Mouse (Mus musculus) testis, adult 2 months (tissue): ENCODE data around the gene Clec2l. TPM values are rescaled to one million over a fixed set of nuclear protein-coding genes. Genes with fewer than 3 reads are reported as not detected.

Experiments used
- H3K27ac ChIP-seq: fragments of 200-500 bp; 2 replicates; pipeline ENCODE4 v1.5.1; 2012; ENCODE audit warnings: low read depth, low read length; ENCODE audit not compliant: control insufficient read depth, insufficient read depth
- H3K27me3 ChIP-seq: fragments of 200-500 bp; 2 replicates; pipeline ENCODE4 v1.6.1; 2012; ENCODE audit warnings: mild to moderate bottlenecking, low read length, moderate library complexity; ENCODE audit not compliant: control insufficient read depth, insufficient read depth
- H3K36me3 ChIP-seq: fragments of 200-500 bp; 2 replicates; pipeline ENCODE4 v1.6.1; 2012; ENCODE audit warnings: mild to moderate bottlenecking, low read length; ENCODE audit not compliant: control insufficient read depth, insufficient read depth
- H3K4me1 ChIP-seq: fragments of 200-500 bp; 2 replicates; pipeline ENCODE4 v1.6.1; 2012; ENCODE audit warnings: low read length; ENCODE audit not compliant: control insufficient read depth, insufficient read depth
- H3K4me3 ChIP-seq: fragments of 200-500 bp; 2 replicates; pipeline ENCODE4 v1.5.1; 2012; ENCODE audit warnings: low read depth, mild to moderate bottlenecking, low read length, moderate library complexity, mixed read lengths; ENCODE audit not compliant: control insufficient read depth
- CTCF ChIP-seq: fragments of 200-500 bp; IDR thresholded peaks from 2 replicates; pipeline ENCODE4 v1.5.1; 2012; ENCODE audit warnings: low read depth, mild to moderate bottlenecking, inconsistent platforms, low read length, moderate library complexity; ENCODE audit not compliant: control insufficient read depth, insufficient read depth, insufficient replicate concordance
- POLR2A ChIP-seq: fragments of 200-500 bp; IDR thresholded peaks from 2 replicates; pipeline ENCODE4 v1.6.1; 2012; ENCODE audit warnings: low read depth, mild to moderate bottlenecking, inconsistent platforms, low read length, moderate library complexity; ENCODE audit not compliant: control insufficient read depth
- polyA plus RNA-seq: library from polyadenylated mRNA; depleted of rRNA; stranded (reverse); fragments of >200 nt; gene quantifications from 2 replicates; pipeline ENCODE4 v1.2.3, GENCODE M21; 2012; rRNA removed

Gene Clec2l
- 0.41 and 0.61 TPM in 2 replicates for polyA plus RNA-seq

DNA sequence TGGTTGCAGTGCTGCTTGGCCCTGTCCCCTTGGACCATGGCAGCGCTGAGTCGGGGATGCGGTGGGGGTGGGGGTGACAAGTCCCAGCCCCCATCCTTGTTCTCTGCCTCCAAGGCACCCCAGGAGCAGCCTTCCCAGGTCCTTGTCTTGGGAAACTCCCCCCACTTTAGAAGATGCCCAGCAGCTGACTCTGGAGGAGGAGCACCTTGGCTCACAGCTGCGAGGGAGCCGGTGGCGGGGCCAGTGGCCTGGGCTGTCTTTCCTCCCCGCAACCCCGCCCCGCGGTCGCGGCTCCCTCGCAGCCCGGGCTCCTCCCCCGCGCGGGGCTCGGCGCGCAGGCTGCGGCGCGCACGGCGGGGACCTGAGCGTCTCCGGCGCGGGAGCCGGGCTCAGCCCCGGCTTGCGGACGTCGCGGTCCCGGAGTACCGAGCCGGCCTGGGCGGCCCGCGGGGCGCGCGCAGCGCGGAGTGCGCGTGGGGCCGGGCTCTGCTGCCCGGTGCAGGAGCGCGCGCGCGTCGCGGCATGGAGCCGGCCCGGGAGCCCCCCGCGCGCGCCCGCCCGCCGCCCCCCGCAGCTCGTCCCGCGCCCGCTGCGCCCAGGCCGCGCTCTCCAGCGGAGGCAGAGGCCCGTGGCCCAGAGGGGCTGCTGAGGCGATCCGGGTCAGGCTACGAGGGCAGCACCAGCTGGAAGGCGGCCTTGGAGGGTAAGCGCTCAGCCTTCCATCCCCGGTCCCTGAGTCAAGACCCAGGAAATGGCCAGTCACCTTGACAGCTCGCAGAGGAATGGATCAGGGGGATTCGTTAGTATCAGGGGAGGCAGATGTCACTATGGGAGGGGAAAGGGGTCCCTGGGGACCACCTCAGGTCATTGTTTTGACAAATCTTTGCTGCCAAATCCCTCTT is at the start of gene Clec2l:
Clec2l (plus strand) TSS at position 356 of the 902 bp plus-strand sequence.
- TF ChIP-seq POLR2A (no peak), CTCF (no peak)
- Histone ChIP-seq H3K4me3 (peak within 1 kb of the TSS; percentile 73), H3K36me3 (no peaks in the 10 kb centered on the region), H3K27me3 (no peaks in the 10 kb centered on the region), H3K4me1 (peaks cover 7% of the 10 kb centered on the region), H3K27ac (no peak within 1 kb of the TSS)

- Histone ChIP-seq H3K27ac (no peak overlapping the region), H3K27me3 (no peaks in the 10 kb centered on the region), H3K4me3 (no peak overlapping the region), H3K36me3 (no peaks in the 10 kb centered on the region), H3K4me1 (no peaks in the 10 kb centered on the region)
- no peak for TF ChIP-seq POLR2A
- no peak for TF ChIP-seq CTCF
Observed at GRCm38 (mm10) chr6:38622406-38622805, 40.5 kb upstream of the Clec2l start.

GRCm38 (mm10) chr6:38623457-38623856 is 39.4 kb upstream of the Clec2l start:
- Histone ChIP-seq H3K4me3 (no peak overlapping the region), H3K4me1 (no peaks in the 10 kb centered on the region), H3K36me3 (no peaks in the 10 kb centered on the region), H3K27me3 (no peaks in the 10 kb centered on the region), H3K27ac (no peak overlapping the region)
- TF ChIP-seq CTCF: no peak
- no peak for TF ChIP-seq POLR2A

DNA sequence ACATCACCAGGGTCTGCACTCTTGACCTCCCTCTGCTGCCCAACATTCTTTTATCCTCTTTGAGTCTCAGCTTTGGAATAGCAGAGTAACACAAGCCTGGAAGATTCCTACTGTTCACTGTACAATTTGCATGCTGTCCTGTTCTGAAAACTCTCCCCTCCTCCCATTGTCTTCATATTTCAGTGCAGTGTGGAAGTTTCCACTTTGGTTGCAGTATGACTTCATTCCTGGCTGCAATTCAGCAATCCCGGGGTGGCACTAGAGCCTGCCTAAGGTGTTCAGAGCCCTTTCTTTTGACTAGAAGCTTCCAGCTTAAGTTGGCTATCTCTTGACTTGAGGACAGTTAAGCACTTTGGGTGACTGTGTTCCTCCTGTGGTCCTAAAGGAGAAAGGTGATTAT is 38.4 kb upstream of the Clec2l start:
- H3K4me3 ChIP-seq: no peak overlapping the region
- no peaks in the 10 kb centered on the region for H3K27me3 ChIP-seq
- H3K36me3 ChIP-seq: no peaks in the 10 kb centered on the region
- no peak for TF ChIP-seq POLR2A
- no peak for TF ChIP-seq CTCF
- H3K4me1 ChIP-seq: no peaks in the 10 kb centered on the region
- no peak overlapping the region for H3K27ac ChIP-seq

GRCm38 (mm10) chr6:38626086-38626485 is 36.8 kb upstream of the Clec2l start:
- Histone ChIP-seq H3K27me3 (no peaks in the 10 kb centered on the region), H3K27ac (no peak overlapping the region), H3K4me1 (no peaks in the 10 kb centered on the region), H3K4me3 (no peak overlapping the region), H3K36me3 (no peaks in the 10 kb centered on the region)
- TF ChIP-seq POLR2A (no peak), CTCF (no peak)

DNA sequence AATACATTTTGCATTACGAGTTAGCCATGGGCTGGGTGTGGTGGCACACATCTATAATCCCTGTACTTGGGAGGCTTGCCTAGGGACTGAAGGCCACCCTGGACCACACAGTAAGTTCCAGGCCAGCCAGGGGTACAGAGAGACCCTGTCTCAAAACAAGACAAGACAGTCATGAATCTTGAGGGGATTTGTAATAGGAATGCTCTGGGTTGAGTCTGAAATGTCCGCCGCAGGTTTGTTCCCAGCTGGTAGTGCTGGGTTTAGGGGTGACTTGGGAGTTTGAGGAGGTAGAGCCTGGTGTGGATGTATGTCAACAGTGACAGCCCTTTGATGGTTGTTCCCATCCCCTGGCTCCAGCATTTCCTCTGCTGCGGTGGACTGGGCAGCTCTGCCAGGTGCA is 35.8 kb upstream of the Clec2l start:
- Histone ChIP-seq H3K27me3 (no peaks in the 10 kb centered on the region), H3K4me3 (no peak overlapping the region), H3K36me3 (no peaks in the 10 kb centered on the region), H3K27ac (no peak overlapping the region), H3K4me1 (no peaks in the 10 kb centered on the region)
- TF ChIP-seq POLR2A: no peak
- no peak for TF ChIP-seq CTCF

GRCm38 (mm10) chr6:38627486-38627885 is 35.4 kb upstream of the Clec2l start:
- Histone ChIP-seq H3K27ac (no peak overlapping the region), H3K4me1 (no peaks in the 10 kb centered on the region), H3K4me3 (no peak overlapping the region), H3K27me3 (no peaks in the 10 kb centered on the region), H3K36me3 (no peaks in the 10 kb centered on the region)
- TF ChIP-seq CTCF (no peak), POLR2A (no peak)
